Mouse (Mus musculus) CD4-positive naive resting alpha-beta T cell, adult 57 days (primary cell): ENCODE results near the gene Olfr485. TPM values are rescaled to one million over a fixed set of nuclear protein-coding genes. Genes with fewer than 3 reads are reported as not detected.

Experiments used
- total RNA-seq: library from RNA; stranded (reverse); gene quantifications from one replicate; pipeline ENCODE4 v1.2.4, GENCODE M21; 2023

Gene Olfr485
- not detected for total RNA-seq

DNA sequence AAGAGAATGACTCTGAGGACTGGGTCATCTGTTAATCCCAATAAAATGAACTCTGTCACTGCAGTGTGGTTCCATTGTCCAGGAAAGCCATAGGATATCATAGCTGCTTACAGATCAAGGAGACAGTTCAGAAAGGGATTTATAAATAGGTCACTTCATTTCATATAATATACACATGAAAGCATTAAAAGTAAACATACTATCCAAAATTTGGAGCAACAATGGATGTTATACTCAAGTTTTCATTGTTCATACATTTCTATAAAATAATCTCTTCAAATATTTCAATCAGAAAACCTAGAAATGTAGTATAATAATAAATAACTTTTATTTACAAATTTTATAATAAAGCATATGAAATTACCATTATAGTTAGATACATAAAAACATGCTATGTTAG, at the start of gene Olfr485:
Gene Olfr485 (minus strand): TSS at position 101 of the 400 bp plus-strand sequence.

GRCm38 (mm10) chr7:108172642-108173041, 13.0 kb upstream of the Olfr485 start, which contains the start of gene Olfr486:
TSS of gene Olfr486 (minus strand) at chr7:108172742.

DNA sequence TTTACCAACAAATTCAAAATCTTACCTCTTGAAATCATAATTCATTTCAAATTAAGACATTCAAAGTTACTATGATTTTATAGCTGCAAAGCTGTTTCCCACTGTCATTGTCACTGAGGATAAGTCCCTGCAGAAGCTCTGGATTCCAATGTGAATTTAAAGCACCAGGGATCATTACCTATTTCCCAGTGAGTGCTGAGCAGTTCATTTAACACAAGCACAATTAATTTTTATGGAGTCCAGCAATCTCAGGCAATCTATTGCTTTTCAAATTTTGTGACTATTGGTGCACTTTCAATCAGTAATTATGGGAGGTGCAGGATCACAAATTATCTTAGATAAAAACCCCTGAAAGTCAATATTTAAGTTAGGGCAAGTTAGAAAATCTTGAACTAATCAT, 32.3 kb downstream of the Olfr485 start, which contains the start of gene Olfr484:
Gene Olfr484 (minus strand): TSS at position 101 of the 400 bp plus-strand sequence.

Other genes starting within 250 kb of the Olfr485 start
- not detected for gene Olfr473, start 229.4 kb downstream of the Olfr485 start, total RNA-seq
- gene Olfr474, start 205.2 kb downstream of the Olfr485 start, total RNA-seq: not detected
- not detected for gene Olfr476, start 195.1 kb downstream of the Olfr485 start, total RNA-seq
- not detected for gene Olfr477, start 173.2 kb downstream of the Olfr485 start, total RNA-seq
- gene Olfr478, start 125.9 kb downstream of the Olfr485 start, total RNA-seq: not detected
- not detected for gene Olfr479, start 109.2 kb downstream of the Olfr485 start, total RNA-seq
- not detected for gene Olfr480, start 92.5 kb downstream of the Olfr485 start, total RNA-seq
- gene Olfr481, start 80.0 kb downstream of the Olfr485 start, total RNA-seq: not detected
- 1.5 TPM for gene Olfr482, start 62.3 kb downstream of the Olfr485 start, total RNA-seq
- gene Olfr483, start 59.0 kb downstream of the Olfr485 start, total RNA-seq: not detected
- gene Olfr484, start 32.4 kb downstream of the Olfr485 start, total RNA-seq: not detected
- not detected for gene Olfr486, start 12.9 kb upstream of the Olfr485 start, total RNA-seq
- gene Olfr487, start 54.8 kb upstream of the Olfr485 start, total RNA-seq: not detected
- gene Olfr488, start 98.5 kb upstream of the Olfr485 start, total RNA-seq: not detected
- not detected for gene Olfr490, start 129.1 kb upstream of the Olfr485 start, total RNA-seq
- not detected for gene Olfr491, start 153.6 kb upstream of the Olfr485 start, total RNA-seq
- gene Olfr492, start 163.8 kb upstream of the Olfr485 start, total RNA-seq: not detected
- not detected for gene Olfr493, start 187.1 kb upstream of the Olfr485 start, total RNA-seq
- not detected for gene Olfr494, start 205.5 kb upstream of the Olfr485 start, total RNA-seq
- not detected for gene Olfr495, start 233.3 kb upstream of the Olfr485 start, total RNA-seq